Mouse (Mus musculus) urinary bladder, postnatal 4 days (tissue): Measurements from ENCODE around the gene Gpx1.
A peak's percentile ranks its signal among the peaks of the same experiment; 100 is the strongest.
"Not testable (repeated sequence)": the region's sequence is repeated elsewhere in the genome, so short reads cannot be mapped to it uniquely, and the experiment has no call there.

Experiments
- DNase-seq, 2 experiments: peaks; one replicate each; pipeline ENCODE4 v3.0.0; 2021 to 2022; ENCODE audit warnings: low spot score in 2 of 2

Gene Gpx1

GRCm38 (mm10) chr9:108338886-108339781 is at the start of gene Gpx1:
TSS of gene Gpx1 (plus strand) at chr9:108338903.
- DNase-seq, result peak; percentile 92

- DNase-seq, result no peak
Measured at GRCm38 (mm10) chr9:108289347-108289746, 49.4 kb upstream of the Gpx1 start.

GRCm38 (mm10) chr9:108290016-108290750 is 48.5 kb upstream of the Gpx1 start, which contains the start of gene Nicn1:
TSS of gene Nicn1 (plus strand) at chr9:108290429.
- peak; percentile 84 to 88 for DNase-seq

- no peak for DNase-seq
Measured at GRCm38 (mm10) chr9:108290773-108291172, 47.9 kb upstream of the Gpx1 start.

- no peak for DNase-seq
Measured at GRCm38 (mm10) chr9:108296453-108297355, 42.0 kb upstream of the Gpx1 start, which contains the start of gene Amt. TSS of gene Amt (plus strand) at chr9:108296853.

- DNase-seq, result no peak
Measured at GRCm38 (mm10) chr9:108301853-108302252, 36.9 kb upstream of the Gpx1 start.

- no peak for DNase-seq
Measured at GRCm38 (mm10) chr9:108304716-108305115, 34.0 kb upstream of the Gpx1 start.

- DNase-seq, result no peak
Measured at GRCm38 (mm10) chr9:108305170-108305569, 33.5 kb upstream of the Gpx1 start.

- DNase-seq, result peak; percentile 95 to 98
Measured at GRCm38 (mm10) chr9:108305629-108306520, 32.8 kb upstream of the Gpx1 start, which contains the start of the genes Rhoa and Tcta. TSS of gene Rhoa (plus strand) at chr9:108306129. TSS of gene Tcta (minus strand) at chr9:108306160.

- DNase-seq, result peak; percentile 75 to 79
Measured at GRCm38 (mm10) chr9:108306571-108306980, 32.1 kb upstream of the Gpx1 start.

GRCm38 (mm10) chr9:108307021-108307807 is 31.5 kb upstream of the Gpx1 start:
- DNase-seq, result no peak

GRCm38 (mm10) chr9:108308141-108308540 is 30.6 kb upstream of the Gpx1 start:
- no peak for DNase-seq

- no peak for DNase-seq
Measured at GRCm38 (mm10) chr9:108317572-108317971, 21.1 kb upstream of the Gpx1 start.

- DNase-seq, result no peak
Measured at GRCm38 (mm10) chr9:108318462-108318861, 20.2 kb upstream of the Gpx1 start.

- not testable (repeated sequence) for DNase-seq
Measured at GRCm38 (mm10) chr9:108322054-108322453, 16.6 kb upstream of the Gpx1 start.

- DNase-seq, result no peak
Measured at GRCm38 (mm10) chr9:108324784-108325183, 13.9 kb upstream of the Gpx1 start.

- DNase-seq, result no peak
Measured at GRCm38 (mm10) chr9:108325811-108326210, 12.9 kb upstream of the Gpx1 start.

GRCm38 (mm10) chr9:108337848-108338550 is 704 bp upstream of the Gpx1 start:
- DNase-seq, result no peak

GRCm38 (mm10) chr9:108338551-108338885 is 185 bp upstream of the Gpx1 start:
- no peak for DNase-seq
